Mouse (Mus musculus) hindbrain, embryonic 16.5 days (tissue): ENCODE data around the gene Sipa1l2. TPM values are rescaled to one million over a fixed set of nuclear protein-coding genes. Genes with fewer than 3 reads are reported as not detected.

Experiments used
- ATAC-seq: fragments of 200-750 bp; cut with Nextera tagmentation; 2 replicates; pipeline ENCODE4 v1.8.0; 2017; ENCODE audit warnings: moderate TSS enrichment, moderate library complexity
- H3K27ac ChIP-seq: fragments of 300-500 bp; sonication (generic); 2 replicates; pipeline ENCODE4 v1.5.1; 2014; ENCODE audit warnings: low read depth, mild to moderate bottlenecking, control low read depth, low read length, moderate library complexity
- H3K27me3 ChIP-seq: fragments of 300-500 bp; sonication (generic); replicated peaks from 2 replicates; pipeline ENCODE4 v1.6.1; 2014; ENCODE audit warnings: low read length; ENCODE audit not compliant: control insufficient read depth, insufficient read depth
- H3K36me3 ChIP-seq: fragments of 300-500 bp; sonication (generic); 2 replicates; pipeline ENCODE4 v1.6.1; 2014; ENCODE audit warnings: mild to moderate bottlenecking, low read length, moderate library complexity, mixed read lengths; ENCODE audit not compliant: control insufficient read depth, insufficient read depth
- H3K4me1 ChIP-seq: fragments of 300-500 bp; sonication (generic); 2 replicates; pipeline ENCODE4 v1.6.1; 2014; ENCODE audit warnings: low read depth, low read length; ENCODE audit not compliant: control insufficient read depth, insufficient read depth
- H3K4me2 ChIP-seq: fragments of 300-500 bp; sonication (generic); 2 replicates; pipeline ENCODE4 v1.6.1; 2014; ENCODE audit warnings: mild to moderate bottlenecking, low read length, control low read depth, moderate library complexity
- H3K4me3 ChIP-seq: fragments of 300-500 bp; sonication (generic); 2 replicates; pipeline ENCODE4 v1.5.1; 2014; ENCODE audit warnings: mild to moderate bottlenecking, low read length, control low read depth, moderate library complexity
- H3K9ac ChIP-seq: fragments of 300-500 bp; sonication (generic); 2 replicates; pipeline ENCODE4 v1.6.1; 2014; ENCODE audit warnings: low read depth, mild to moderate bottlenecking, control low read depth, low read length, moderate library complexity
- H3K9me3 ChIP-seq: fragments of 300-500 bp; sonication (generic); 2 replicates; pipeline ENCODE4 v1.6.1; 2014; ENCODE audit warnings: mild to moderate bottlenecking, low read length, moderate library complexity; ENCODE audit not compliant: control insufficient read depth
- WGBS: fragments of 180-500 bp; shearing (Covaris S2); extraction: QIAGEN DNeasy Blood & Tissue Kit; methylation state at CpG from one replicate; pipeline ENCODE4 v1.1.7; 2014; 5-methylcytosine and 5-hydroxymethylcytosine counted together
- polyA plus RNA-seq: library from polyadenylated mRNA; unstranded; fragments of >200 nt; fragmentation: Nextera tagmentation; extraction: Ambion mirVana; gene quantifications from 2 replicates; pipeline ENCODE4 v1.2.1, GENCODE M21; 2015

Sipa1l2 gene
- polyA plus RNA-seq, 1 experiment from 2014 or later = 15.9 TPM

DNA sequence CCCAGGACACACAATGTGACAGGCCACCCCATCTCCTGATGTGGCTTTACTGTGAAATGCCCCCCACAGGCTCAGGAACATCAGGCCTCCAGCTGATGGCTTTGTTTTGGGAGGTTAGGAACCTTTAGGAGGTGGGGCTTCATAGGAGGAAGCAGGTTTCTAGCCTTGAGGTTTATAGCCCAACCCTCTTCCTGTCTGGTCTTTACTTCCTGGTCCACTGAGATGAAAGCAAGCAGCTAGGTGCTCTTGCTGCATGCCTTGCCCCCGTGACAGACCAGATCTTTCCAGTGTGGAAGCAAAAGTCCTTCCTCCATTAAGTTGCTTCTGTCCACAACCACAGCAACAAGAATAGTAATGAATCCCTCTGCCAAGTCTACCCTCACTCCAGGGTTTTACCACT is 38.0 kb downstream of the Sipa1l2 start:
- H3K4me2 ChIP-seq = no peak overlapping the region
- H3K27me3 ChIP-seq = no peaks in the 10 kb centered on the region
- no peak overlapping the region for H3K27ac ChIP-seq
- no peak overlapping the region for H3K9ac ChIP-seq
- H3K36me3 ChIP-seq = no peaks in the 10 kb centered on the region
- 73% methylated on average over 1 of the region's 1 CpGs for WGBS
- no peak overlapping the region for H3K4me3 ChIP-seq
- ATAC-seq = no peak
- H3K9me3 ChIP-seq = no peaks in the 10 kb centered on the region
- H3K4me1 ChIP-seq = peaks cover 52% of the 10 kb centered on the region

DNA sequence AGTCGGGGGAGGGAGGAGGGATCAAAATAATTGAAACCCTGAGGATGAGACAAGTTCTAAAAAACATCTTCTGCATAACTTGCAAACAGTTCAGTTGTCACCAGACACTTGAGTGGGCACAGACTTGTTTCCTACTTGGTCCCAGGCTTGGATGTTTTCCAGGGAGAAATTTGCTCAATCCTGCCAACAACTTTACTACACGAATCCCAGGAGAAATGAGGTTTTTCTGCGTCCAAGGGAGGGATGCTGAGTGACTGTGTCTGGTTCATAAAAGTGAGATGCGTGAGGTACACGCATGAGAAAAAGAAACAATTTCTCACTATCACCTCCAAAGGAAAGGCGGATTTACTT is 38.5 kb downstream of the Sipa1l2 start:
- H3K4me1 ChIP-seq = peaks cover 56% of the 10 kb centered on the region
- 32% methylated on average over 6 of the region's 6 CpGs for WGBS
- no peaks in the 10 kb centered on the region for H3K9me3 ChIP-seq

DNA sequence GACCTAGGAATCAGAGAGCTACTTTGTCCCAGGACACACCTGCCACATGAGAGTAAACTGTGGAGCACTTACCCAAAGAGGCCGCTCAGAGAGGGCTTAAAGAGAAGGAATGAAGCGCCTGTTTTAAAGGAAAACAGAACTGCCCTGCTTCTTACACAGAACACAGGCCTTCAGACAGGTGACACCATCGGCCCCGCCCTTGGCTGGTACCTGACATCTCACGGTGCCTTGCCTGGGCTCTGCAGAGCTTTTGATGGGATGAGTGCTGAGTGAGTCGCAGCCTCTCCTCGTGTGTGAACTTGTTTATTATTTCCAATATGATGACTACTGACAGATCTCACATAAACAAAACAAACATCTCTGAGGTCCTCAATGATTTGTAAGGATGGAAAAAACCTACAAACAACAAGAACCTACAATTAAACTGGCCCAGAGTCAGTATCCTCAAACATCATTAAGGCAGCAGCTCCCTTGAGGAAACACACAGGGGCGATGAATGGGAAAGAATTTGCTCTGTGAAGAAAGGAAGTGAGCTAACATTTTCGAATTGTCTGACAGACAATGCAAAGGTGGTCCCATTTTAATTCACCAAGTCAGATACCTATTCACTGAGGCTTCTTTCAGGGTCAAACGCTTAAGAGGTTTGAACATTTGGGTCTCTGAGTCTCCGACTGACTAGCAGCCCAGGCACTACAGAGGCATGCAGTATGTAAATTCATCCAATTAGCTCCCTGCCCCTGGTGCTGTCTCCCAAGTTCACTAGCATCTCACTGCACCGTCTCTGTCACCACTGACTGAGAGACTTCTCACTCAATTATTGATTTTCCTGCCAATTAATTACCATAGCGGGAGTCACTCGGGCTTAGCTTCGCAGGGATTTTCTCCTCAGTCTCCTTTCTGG is 39.2 kb downstream of the Sipa1l2 start:
- Histone ChIP-seq H3K9me3 (no peaks in the 10 kb centered on the region), H3K9ac (no peak overlapping the region), H3K4me3 (no peak overlapping the region), H3K27ac (no peak overlapping the region), H3K27me3 (no peaks in the 10 kb centered on the region), H3K36me3 (no peaks in the 10 kb centered on the region), H3K4me2 (no peak overlapping the region), H3K4me1 (peaks cover 56% of the 10 kb centered on the region)
- ATAC-seq = no peak
- 50% methylated on average over 15 of the region's 15 CpGs for WGBS

More for the DNA sequence above, 38.5 kb downstream of the Sipa1l2 start:
- ATAC-seq = no peak
- Histone ChIP-seq H3K4me2 (no peak overlapping the region), H3K36me3 (no peaks in the 10 kb centered on the region), H3K27ac (no peak overlapping the region), H3K9ac (no peak overlapping the region), H3K27me3 (no peaks in the 10 kb centered on the region), H3K4me3 (no peak overlapping the region)

DNA sequence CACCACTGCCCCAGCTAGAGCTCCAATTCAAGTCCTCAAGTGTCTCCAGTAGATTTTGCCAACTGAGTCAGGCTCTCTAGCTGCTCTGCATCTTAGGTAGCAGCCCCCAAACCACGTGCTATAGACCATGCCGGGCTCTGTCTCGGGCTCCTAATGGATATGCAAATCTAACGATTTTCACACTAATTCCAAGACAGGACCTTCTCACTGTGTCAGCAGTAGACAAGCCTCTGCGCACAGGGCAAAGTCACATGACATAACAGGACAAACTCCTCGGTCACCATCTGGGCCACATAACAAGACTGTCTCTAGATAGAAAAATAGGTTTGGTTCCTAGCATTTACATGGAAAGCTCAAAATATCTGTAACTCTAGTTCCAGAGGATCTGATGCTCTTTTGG is 40.6 kb downstream of the Sipa1l2 start:
- Histone ChIP-seq H3K36me3 (no peaks in the 10 kb centered on the region), H3K9ac (no peak overlapping the region), H3K4me3 (no peak overlapping the region), H3K4me2 (no peak overlapping the region), H3K27ac (no peak overlapping the region), H3K27me3 (no peaks in the 10 kb centered on the region), H3K9me3 (no peaks in the 10 kb centered on the region), H3K4me1 (peaks cover 56% of the 10 kb centered on the region)
- WGBS = 25% methylated on average over 6 of the region's 6 CpGs
- ATAC-seq = no peak

DNA sequence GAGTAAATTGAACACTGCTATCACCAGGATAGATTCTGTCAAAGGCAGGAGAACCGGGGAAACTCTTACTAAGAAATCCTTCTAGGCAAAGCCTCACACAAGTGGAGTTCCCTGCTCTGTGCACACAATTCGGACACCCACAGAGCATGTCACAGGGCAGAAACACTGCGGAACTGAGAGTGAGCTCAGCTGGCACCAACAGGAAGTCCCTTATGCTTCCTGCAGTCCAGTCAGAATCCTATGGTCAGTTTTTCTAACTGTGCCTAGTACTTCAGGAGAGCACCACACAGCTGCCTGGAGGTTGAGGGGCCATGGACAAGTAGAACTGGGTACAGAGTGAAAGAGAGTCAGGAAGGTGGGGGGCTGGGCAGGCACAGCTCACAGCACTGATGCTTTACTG is 41.7 kb downstream of the Sipa1l2 start:
- Histone ChIP-seq H3K4me1 (peaks cover 53% of the 10 kb centered on the region), H3K4me2 (no peak overlapping the region), H3K27ac (no peak overlapping the region), H3K9me3 (no peaks in the 10 kb centered on the region), H3K4me3 (no peak overlapping the region), H3K36me3 (no peaks in the 10 kb centered on the region), H3K9ac (no peak overlapping the region), H3K27me3 (no peaks in the 10 kb centered on the region)
- 60% methylated on average over 3 of the region's 3 CpGs for WGBS
- ATAC-seq = no peak

DNA sequence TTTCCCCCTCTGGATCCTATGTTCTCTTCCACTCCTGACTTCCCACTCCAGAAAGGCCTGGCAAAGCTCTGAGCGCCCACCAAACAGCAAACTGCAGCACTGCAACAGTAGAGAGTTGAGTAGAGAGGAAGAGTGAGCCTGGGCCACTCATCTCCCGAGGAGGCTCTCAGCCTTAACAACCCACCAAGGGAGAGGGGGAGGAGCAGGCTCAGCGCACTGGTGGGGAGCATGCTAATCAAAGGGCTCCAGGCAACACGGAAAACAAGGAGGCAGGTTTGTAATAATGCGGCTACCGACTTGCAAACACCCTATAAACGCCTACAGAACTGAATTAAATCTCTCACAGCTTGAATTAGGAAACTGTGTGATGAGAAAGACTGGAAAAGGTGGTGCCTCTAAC is 42.6 kb downstream of the Sipa1l2 start:
- Histone ChIP-seq H3K4me3 (no peak overlapping the region), H3K27ac (no peak overlapping the region), H3K4me2 (no peak overlapping the region)

GRCm38 (mm10) chr8:125526582-125526981 is 43.0 kb downstream of the Sipa1l2 start:
- Histone ChIP-seq H3K4me3 (no peak overlapping the region), H3K4me1 (peaks cover 46% of the 10 kb centered on the region), H3K36me3 (no peaks in the 10 kb centered on the region), H3K27me3 (no peaks in the 10 kb centered on the region), H3K9ac (no peak overlapping the region), H3K27ac (no peak overlapping the region), H3K4me2 (no peak overlapping the region), H3K9me3 (no peaks in the 10 kb centered on the region)
- WGBS = 49% methylated on average over 7 of the region's 7 CpGs
- no peak for ATAC-seq

More for the DNA sequence above, 42.6 kb downstream of the Sipa1l2 start:
- WGBS = 22% methylated on average over 7 of the region's 7 CpGs
- Histone ChIP-seq H3K9me3 (no peaks in the 10 kb centered on the region), H3K36me3 (no peaks in the 10 kb centered on the region), H3K9ac (no peak overlapping the region), H3K4me1 (peaks cover 51% of the 10 kb centered on the region), H3K27me3 (no peaks in the 10 kb centered on the region)
- no peak for ATAC-seq

DNA sequence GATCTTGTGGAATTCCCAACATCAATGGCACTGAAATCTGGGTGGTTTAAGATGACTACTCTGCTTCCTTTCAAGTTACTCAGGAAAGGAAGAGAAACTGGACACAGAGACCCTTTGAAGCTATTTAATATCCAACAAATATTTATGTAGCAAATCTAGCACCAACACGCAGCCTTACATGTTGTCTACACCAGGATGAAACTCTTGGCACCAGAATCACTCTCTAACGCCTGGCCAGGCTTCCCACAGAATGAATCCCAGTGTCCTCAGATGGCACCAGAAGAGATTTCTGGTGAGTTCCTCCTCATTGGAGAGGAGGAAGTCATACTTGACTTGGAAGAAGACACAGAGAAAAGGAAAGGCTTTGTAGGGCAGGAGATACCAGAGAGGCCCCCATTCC is 45.1 kb downstream of the Sipa1l2 start:
- Histone ChIP-seq H3K4me1 (peaks cover 32% of the 10 kb centered on the region), H3K4me2 (no peak overlapping the region), H3K9me3 (no peaks in the 10 kb centered on the region), H3K27ac (no peak overlapping the region), H3K36me3 (no peaks in the 10 kb centered on the region), H3K4me3 (no peak overlapping the region), H3K27me3 (no peaks in the 10 kb centered on the region), H3K9ac (no peak overlapping the region)
- WGBS = 85% methylated on average over 2 of the region's 2 CpGs
- no peak for ATAC-seq

GRCm38 (mm10) chr8:125523213-125523612 is 46.4 kb downstream of the Sipa1l2 start:
- ATAC-seq = no peak
- Histone ChIP-seq H3K27ac (no peak overlapping the region), H3K9me3 (no peaks in the 10 kb centered on the region), H3K27me3 (no peaks in the 10 kb centered on the region), H3K9ac (no peak overlapping the region), H3K4me3 (no peak overlapping the region), H3K4me2 (no peak overlapping the region), H3K36me3 (no peaks in the 10 kb centered on the region), H3K4me1 (peaks cover 30% of the 10 kb centered on the region)
- 55% methylated on average over 5 of the region's 5 CpGs for WGBS
